Mouse (Mus musculus): ENCODE results near the gene Ppp2r5a.

Ppp2r5a gene

DNA sequence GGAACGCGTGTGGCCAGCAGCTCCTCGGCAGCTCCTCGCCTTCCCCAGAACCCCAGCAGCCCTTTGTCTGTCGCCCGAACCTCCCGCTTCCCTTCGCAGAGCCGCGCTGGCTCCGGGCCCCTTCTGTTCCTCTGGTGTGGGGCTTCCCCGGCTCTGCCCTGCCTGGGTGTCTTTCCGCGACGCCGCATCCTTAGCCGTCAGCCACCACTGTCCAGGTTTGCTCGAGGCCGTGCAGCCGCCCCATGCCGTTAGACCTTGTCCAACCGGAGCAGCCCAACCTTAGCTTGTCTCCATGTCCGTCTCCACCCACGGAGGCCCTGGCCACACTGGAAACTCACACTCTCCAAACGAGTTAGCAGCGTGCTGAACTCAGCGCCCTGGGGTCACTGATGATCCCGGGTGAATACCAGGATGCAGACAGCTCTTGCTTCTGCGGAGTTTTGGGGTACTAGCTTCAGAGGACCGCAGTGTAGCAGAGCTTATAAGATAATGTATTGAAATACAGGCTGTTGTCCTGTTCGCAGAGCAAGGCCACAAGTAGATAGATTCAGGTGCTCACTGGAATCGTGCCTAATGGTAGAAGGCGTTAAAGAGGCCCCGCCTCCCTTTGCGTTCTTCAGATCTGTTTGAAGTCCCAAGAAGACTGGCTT, 76.7 kb downstream of the Ppp2r5a start:
- no peak for DNase-seq (ENCODE audit: extremely low spot score)

DNA sequence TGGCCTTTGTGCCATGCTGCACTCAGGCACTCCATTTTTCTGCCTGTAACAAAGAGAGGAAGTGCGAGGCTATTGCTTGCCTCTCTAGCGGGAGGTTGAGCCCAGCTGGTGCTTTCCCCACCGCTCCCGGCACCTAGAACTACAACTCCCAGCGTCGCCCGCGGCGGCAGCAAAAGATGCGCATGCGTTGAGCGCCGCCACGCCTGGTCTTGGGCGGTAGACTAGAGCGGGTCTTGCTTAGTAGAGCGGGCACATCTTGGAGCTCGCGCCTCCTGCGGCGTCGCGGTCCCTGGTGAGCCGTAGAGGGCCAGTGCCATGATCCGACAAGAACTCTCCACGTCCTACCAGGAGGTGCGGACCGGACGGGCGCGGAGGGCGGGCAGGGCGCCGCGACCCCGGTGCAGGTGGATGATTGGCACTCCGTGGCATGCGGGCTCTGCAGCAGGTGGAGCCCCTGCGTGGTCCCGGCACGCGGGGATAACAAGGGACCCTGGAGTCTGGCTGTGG, 77.3 kb downstream of the Ppp2r5a start, which contains the start of gene Tmem206:
TSS of gene Tmem206 (plus strand) at position 187 of the 507 bp plus-strand sequence.
- peak; percentile 95 for DNase-seq (ENCODE audit: extremely low spot score)

DNA sequence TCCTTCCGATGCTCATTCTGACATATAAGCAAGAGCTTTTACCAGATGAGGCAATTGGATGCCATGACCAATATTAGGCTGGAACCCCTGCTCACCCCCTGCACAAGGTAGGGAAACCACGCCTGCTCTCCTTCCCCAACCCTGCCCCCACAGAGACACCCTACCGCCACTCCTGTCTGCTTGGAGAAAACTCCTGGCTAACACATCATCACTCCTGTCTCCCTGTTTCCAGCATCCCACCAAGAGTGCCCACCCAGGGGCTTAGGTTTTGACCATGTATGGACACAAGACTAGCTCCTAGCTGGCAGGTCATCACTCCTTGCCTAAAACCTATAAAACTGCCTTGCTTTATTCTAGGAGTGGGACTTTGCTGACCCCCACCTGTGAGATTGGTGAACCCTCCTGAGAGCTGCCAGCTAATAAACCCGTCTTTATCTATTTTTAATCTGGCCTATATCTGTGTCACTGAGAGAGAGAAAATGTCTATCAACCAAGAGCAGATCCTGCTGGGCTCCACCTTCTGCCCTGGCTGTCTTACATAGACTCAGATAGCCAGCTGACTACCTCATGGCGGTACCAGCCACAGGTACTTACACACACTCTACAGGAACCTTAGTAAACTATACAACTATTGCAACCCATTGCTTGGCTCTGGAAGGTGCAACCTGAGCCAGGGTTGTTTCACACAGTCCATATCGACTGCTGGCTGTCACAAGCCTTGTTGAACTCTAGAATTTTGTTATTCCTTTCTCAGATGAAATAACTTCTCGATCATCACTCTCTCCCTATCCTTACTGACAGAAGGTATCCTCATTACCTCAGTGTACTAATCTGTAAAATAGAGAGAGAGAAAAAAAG, 78.1 kb downstream of the Ppp2r5a start:
- DNase-seq (ENCODE audit: extremely low spot score): no peak

DNA sequence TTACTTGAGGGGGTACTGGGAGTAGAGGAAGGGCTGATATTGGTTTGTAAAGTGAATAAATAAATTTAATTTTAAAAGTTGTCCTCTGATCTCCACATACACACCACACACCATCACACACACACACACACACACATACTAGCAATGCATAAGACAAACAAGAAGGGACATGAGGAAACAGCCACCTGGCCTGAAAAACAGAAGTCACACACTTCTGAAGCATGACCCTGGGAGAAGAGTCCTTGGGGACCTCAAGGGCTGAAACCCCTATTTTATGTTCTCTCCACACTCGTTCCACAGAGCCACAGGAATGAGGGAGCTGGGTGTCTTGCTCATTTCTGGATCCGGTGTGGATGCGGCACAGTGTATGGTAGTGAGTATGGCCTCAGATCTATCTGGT, 79.7 kb downstream of the Ppp2r5a start:
- DNase-seq (ENCODE audit: extremely low spot score): no peak

DNA sequence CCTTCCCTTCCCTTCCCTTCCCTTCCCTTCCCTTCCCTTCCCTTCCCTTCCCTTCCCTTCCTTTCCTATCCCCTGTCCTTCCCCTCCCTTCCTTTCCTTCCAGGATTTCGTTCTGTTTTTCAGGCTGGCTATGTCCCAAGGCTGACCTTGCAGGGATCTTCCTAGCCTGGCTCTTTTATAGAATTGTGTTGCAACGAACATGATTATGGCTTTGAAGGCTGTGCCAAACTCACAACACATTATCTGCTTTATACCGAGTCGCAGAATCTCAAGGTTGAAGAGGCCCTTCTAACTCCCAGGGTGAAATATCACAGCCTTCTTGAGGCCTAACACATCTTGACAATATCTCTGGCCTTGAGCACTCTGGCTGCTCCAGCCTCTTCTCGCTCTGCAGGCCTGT, 84.4 kb downstream of the Ppp2r5a start:
- DNase-seq (ENCODE audit: extremely low spot score): no peak

DNA sequence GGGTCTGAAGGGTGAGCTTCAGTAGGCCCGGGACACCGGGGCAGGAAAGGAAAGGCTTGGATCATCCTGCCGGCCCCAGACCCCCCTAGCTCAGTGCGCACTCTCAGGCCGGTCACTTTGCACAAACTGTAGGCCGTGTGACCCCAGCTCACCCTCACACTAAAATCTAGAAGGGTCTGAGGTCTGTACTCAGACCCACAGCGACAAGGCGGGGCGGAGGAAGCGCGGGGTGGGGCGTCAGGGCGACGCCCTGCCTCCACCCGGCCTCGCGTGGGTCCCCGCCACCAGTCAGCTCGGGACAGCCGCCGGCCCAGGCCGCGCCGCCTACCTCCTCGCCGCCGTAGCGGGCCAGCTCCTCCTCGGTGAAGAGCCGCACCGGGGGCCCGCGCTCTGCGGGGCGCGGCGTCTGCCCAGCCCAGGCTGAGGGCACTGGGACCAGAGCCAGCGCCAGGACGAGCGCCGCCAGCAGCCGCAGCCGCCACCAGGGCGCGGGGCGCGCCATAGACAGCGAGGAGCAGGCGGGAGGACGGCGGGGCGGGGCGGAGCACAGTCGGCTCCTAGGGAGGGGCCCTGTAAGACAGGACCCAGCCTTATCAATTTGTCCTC, 85.4 kb downstream of the Ppp2r5a start, which contains the start of gene Nenf:
TSS of gene Nenf (minus strand) at position 604 of the 606 bp plus-strand sequence.
- DNase-seq (ENCODE audit: extremely low spot score): peak; percentile 76

DNA sequence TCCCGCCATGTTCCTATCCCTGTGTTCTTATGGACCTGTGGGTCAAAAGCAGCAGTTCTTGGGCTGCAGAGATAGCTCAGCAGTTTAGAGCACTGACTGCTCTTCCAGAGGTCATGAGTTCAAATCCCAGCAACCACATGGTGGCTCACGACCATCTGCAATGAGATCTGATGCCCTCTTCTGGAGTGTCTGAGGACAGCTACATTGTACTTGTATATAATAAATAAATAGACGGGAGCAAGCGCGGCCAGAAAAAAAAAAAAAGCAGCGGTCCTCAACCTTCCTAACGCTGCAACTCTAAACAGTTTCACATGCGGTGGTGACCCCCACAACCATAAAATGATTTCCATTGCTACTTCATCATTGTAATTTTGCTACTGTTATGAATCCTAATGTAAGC, 86.3 kb downstream of the Ppp2r5a start:
- DNase-seq (ENCODE audit: extremely low spot score): no peak

DNA sequence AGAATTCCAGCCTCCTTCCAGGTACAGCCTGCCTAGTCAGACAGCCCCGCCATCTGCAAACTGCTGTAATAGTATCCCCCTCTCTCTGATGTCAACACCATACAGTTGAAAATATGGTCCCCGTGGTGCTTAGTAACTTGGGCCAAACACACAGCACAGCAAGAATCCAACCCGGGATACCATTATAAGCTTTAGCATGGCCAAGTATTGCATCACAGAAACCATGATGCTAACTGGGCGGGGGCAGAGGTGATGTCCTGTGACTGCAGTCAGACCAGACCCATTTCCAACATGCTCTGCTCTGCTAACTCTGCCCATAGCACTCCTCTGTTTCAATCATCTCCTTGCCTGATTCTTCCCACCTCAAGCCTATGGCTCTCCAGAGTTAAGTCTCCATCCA, 89.1 kb downstream of the Ppp2r5a start:
- DNase-seq (ENCODE audit: extremely low spot score): no peak

DNA sequence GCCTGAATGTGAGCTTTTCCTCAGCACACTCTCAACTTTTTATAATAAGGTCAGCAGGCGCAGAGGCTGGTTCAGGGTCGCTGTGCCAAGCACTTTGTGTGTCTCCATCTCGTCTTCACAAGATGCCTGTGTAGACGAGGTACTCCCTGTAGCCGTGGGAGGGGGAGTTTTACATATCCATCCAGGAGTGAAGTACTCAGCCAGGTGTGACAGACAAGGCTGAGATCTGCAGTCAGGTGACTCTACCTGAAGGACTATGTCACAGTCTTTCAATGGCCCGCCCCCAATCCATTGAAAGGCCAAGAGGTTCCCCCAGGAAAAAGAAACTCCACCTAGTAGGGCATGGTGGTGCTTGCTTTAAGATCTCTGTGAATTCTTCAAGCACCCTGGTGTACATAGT, 89.9 kb downstream of the Ppp2r5a start:
- no peak for DNase-seq (ENCODE audit: extremely low spot score)

DNA sequence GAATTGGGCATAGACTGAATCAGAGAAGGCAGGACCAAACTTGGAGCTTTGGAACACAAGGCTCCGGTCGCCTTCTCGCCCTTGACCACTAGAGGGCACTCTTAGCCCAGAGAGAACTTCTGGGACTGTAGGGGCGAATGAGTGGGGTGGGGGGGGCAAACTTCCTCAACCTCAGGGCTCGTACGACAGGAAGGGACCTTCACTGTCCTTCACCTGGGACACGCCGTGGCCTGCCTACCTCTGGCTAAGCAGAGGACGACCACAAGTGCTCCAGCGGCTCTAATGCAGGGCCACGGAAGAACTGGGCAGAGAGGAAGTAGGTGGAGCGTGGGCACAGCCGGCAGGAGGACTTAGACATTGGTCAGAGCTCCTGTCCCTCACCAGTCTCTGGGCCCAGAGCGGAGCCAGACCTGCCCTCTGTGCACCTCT, 90.5 kb downstream of the Ppp2r5a start:
- DNase-seq (ENCODE audit: extremely low spot score): peak; percentile 82

DNA sequence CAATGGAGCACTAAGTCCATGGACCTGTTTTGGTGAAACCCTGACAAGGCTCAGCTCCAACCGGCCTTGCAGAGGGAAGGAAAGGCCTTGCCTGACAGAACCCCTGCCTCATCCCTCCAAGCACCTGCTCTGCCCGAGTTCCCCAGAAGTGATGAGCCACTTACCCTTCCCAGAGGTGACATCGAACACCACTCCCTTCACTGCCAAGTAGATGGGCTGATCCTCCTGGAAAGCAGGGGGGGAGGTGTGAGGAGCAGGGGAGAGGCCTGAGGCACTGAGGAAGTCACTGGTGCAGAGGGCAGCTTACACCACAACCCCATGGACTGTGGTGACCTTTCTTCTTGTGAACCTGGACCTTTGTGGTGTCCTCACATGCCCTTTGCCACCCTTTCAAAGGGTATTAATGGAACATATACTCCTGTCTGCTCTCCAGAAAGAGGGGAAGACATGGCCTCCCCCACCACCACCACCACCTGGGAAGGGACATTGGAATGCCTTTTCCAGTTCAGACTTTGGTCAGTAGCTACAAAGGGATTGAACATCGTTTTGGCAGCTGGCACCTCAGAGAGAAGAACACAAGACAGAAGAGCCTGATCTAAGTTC, 91.7 kb downstream of the Ppp2r5a start:
- no peak for DNase-seq (ENCODE audit: extremely low spot score)

DNA sequence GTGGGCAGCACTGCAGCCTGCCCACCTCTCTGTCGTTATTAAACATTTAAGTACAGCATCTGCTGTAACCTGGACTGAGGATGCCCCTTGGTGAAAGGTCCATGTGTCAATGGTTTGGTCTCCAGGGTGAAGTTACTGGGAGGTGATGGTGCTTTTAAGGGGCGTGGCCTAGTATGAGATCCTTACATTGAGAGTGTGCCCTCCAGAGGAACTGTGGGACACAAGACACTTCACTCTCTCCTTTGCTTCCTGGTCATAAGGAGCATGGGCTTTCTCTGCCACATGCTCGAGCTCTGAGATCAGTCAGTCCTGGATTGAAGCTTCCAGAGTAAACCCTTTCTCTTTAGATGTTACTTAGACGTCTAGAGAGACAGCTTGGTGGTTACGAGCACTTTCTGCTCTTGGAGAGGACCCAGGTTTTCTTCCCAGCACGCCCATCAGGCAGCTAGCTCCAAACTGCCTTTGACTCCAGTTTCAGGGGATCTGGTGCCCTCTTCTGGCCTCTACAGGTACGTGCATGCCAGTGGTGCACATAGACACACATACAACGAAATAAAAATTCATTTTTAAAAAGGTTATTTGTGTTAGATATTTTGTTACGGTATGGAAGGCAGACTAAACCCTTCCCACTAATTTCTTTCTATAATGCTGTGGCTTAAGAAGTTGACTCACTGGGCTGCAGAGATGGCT, 95.2 kb downstream of the Ppp2r5a start:
- no peak for DNase-seq (ENCODE audit: extremely low spot score)

DNA sequence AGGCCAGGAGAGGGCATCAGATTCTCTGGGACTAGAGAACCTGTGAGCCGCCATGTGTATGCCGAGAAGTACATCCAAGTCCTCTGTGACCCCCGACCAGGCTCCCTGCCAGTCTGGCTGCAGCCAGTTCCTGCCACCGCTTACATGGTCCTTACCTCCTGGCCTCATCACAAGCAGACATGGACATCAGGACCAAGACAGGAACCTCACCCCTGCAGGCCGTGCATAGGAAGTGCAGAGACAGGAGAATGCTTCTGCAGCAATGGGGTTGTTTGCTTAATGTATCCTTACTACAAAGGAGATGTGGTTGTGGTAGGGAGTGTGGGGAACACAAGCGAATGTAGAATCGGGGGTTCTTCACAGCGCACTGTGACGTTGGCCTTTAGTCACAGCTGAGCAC, 96.8 kb downstream of the Ppp2r5a start:
- DNase-seq (ENCODE audit: extremely low spot score): no peak

DNA sequence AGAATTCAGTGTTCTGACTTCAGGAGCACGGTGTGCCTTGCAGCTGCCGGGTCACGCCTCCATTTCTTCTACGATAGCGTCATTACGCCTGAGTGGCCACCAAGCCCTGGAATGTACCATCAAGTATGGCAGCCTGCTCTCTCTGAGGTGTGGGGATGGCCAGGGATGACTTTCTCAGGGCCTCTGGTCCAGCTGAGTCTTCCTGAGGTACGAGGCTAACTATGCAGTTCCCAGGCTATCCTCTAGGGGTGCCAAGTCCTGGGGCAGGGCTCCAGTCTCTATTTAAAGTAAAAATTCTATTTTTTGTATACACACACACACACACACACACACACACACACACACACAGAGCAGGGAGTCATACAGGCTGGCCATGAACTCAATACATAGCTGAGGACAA, 97.5 kb downstream of the Ppp2r5a start:
- no peak for DNase-seq (ENCODE audit: extremely low spot score)

DNA sequence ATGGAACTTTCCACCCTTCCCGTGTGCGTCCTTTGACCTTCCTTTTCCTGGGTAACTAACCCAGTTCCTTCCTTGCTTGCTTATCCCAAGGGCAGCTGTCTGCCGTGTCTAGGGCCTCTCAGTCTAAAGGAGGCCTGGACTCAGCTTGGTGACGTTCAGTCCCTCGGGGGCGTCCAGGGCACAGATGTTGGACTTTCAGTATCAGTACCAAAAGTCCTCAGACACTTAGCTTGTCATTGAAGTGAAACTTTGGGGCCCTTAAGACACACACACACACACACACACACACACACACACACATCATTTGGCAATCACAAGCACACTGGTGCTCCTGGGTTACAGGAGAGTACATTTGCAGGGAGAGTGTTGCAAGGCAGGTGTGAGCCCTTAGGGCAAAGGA, 98.9 kb downstream of the Ppp2r5a start:
- DNase-seq (ENCODE audit: extremely low spot score): no peak

DNA sequence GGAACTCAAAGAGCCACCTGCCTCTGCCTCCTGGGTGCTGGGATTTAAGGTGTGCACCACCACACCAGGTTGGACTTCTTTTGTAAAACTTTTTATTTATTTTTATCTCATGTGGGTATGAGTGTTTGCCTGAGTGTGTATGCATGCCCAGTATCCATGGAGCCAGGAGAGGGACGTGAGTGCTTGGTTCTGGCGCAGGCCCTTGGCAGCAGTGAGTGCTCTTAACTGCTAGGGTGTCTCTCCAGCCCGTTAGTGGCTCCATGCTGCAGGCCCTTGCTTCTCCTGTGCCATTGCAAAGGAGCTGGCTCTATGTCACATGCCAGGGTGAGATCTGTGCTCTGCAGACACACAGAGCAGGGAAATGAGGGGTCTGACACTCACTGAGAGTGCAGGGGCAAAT, 99.3 kb downstream of the Ppp2r5a start:
- no peak for DNase-seq (ENCODE audit: extremely low spot score)

Data from embryo, embryonic 9.5 days (tissue).